Mouse (Mus musculus) testis, adult 2 months (tissue): ENCODE data around the gene Gm20388. TPM values are rescaled to one million over a fixed set of nuclear protein-coding genes. Genes with fewer than 3 reads are reported as not detected.

ENCODE experiments used
- H3K27ac ChIP-seq: fragments of 200-500 bp; 2 replicates; pipeline ENCODE4 v1.5.1; 2012; ENCODE audit warnings: low read depth, low read length; ENCODE audit not compliant: control insufficient read depth, insufficient read depth
- H3K27me3 ChIP-seq: fragments of 200-500 bp; 2 replicates; pipeline ENCODE4 v1.6.1; 2012; ENCODE audit warnings: mild to moderate bottlenecking, low read length, moderate library complexity; ENCODE audit not compliant: control insufficient read depth, insufficient read depth
- H3K36me3 ChIP-seq: fragments of 200-500 bp; 2 replicates; pipeline ENCODE4 v1.6.1; 2012; ENCODE audit warnings: mild to moderate bottlenecking, low read length; ENCODE audit not compliant: control insufficient read depth, insufficient read depth
- H3K4me1 ChIP-seq: fragments of 200-500 bp; 2 replicates; pipeline ENCODE4 v1.6.1; 2012; ENCODE audit warnings: low read length; ENCODE audit not compliant: control insufficient read depth, insufficient read depth
- H3K4me3 ChIP-seq: fragments of 200-500 bp; 2 replicates; pipeline ENCODE4 v1.5.1; 2012; ENCODE audit warnings: low read depth, mild to moderate bottlenecking, low read length, moderate library complexity, mixed read lengths; ENCODE audit not compliant: control insufficient read depth
- CTCF ChIP-seq: fragments of 200-500 bp; IDR thresholded peaks from 2 replicates; pipeline ENCODE4 v1.5.1; 2012; ENCODE audit warnings: low read depth, mild to moderate bottlenecking, inconsistent platforms, low read length, moderate library complexity; ENCODE audit not compliant: control insufficient read depth, insufficient read depth, insufficient replicate concordance
- POLR2A ChIP-seq: fragments of 200-500 bp; IDR thresholded peaks from 2 replicates; pipeline ENCODE4 v1.6.1; 2012; ENCODE audit warnings: low read depth, mild to moderate bottlenecking, inconsistent platforms, low read length, moderate library complexity; ENCODE audit not compliant: control insufficient read depth
- polyA plus RNA-seq: library from polyadenylated mRNA; depleted of rRNA; stranded (reverse); fragments of >200 nt; gene quantifications from 2 replicates; pipeline ENCODE4 v1.2.3, GENCODE M21; 2012

The Gm20388 gene
- polyA plus RNA-seq, 1 experiment, result 5.6 TPM

- peak overlapping the region; percentile 77 for H3K27ac ChIP-seq
- peaks cover 30% of the 10 kb centered on the region for H3K4me1 ChIP-seq
- no peak for TF ChIP-seq CTCF
- TF ChIP-seq POLR2A, result no peak; the same call in 1 of the 2 replicates
- peak overlapping the region; percentile 74 for H3K4me3 ChIP-seq
- no peaks in the 10 kb centered on the region for H3K36me3 ChIP-seq
- H3K27me3 ChIP-seq, result no peaks in the 10 kb centered on the region
Observed at GRCm38 (mm10) chr8:122564363-122565352, 2654.0 kb downstream of the Gm20388 start.

- Histone ChIP-seq H3K4me3 (no peak overlapping the region), H3K4me1 (peaks cover 30% of the 10 kb centered on the region), H3K36me3 (no peaks in the 10 kb centered on the region), H3K27ac (no peak overlapping the region; the same call in 1 of the 2 replicates), H3K27me3 (no peaks in the 10 kb centered on the region)
- no peak for TF ChIP-seq CTCF
Observed at GRCm38 (mm10) chr8:122566766-122567165, 2656.1 kb downstream of the Gm20388 start.

DNA sequence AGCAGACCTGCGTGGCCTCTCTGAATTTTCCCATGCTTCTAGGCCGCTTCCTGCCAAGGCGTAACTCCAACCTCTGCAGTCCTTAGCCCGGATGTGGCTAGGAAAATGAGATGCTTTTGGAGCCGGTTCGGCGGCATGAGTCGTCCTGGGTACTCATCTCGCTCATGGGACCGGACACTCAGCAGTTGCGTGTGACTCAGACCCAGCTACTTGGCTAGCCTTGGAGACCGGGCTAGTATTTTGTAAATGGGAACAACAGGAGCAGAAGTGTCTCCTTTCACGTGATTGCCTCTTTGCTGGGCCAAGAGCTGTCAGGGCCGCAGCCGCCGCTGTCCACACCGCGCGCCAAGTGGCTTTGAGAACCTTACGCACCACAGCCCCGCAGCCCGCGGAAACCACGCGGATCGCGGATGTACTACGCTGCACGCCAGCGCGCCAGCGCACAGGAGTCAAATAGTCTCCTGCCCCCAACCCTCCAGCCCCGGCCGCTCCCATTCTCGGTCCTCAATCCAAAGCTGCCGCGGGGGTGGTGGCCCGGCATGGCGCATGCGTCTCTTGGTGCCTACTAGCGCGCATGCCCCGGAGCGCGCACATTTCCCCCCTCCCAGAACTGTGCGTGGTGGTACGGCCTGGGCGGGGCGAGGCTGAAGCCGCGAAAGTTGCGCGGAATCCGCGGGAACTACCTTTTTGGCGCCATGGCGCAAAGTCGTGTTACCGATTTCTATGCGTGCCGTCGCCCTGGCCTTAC is 2656.9 kb downstream of the Gm20388 start, which contains the start of gene Cdt1:
Gene Cdt1, plus strand, starts transcription at position 655 of the 748 bp plus-strand sequence.
- no peaks in the 10 kb centered on the region for H3K27me3 ChIP-seq

GRCm38 (mm10) chr8:122568109-122568504 is 2657.5 kb downstream of the Gm20388 start:
- H3K36me3 ChIP-seq, result no peaks in the 10 kb centered on the region
- peak overlapping the region; percentile 90 for H3K4me3 ChIP-seq
- H3K4me1 ChIP-seq, result peaks cover 30% of the 10 kb centered on the region
- TF ChIP-seq CTCF (no peak), POLR2A (no peak)
- H3K27ac ChIP-seq, result peak overlapping the region; percentile 40; the same call in 1 of the 2 replicates
- H3K27me3 ChIP-seq, result no peaks in the 10 kb centered on the region

More for the DNA sequence above, 2656.9 kb downstream of the Gm20388 start, which contains the start of gene Cdt1:
- Histone ChIP-seq H3K27ac (peak within 1 kb of the TSS; percentile 51), H3K36me3 (no peaks in the 10 kb centered on the region), H3K4me1 (peaks cover 30% of the 10 kb centered on the region), H3K4me3 (peak within 1 kb of the TSS; percentile 90)
- TF ChIP-seq CTCF (no peak), POLR2A (no peak)

- no peaks in the 10 kb centered on the region for H3K27me3 ChIP-seq
- no peak overlapping the region for H3K27ac ChIP-seq
- no peak overlapping the region for H3K4me3 ChIP-seq
- H3K36me3 ChIP-seq, result no peaks in the 10 kb centered on the region
- H3K4me1 ChIP-seq, result peaks cover 30% of the 10 kb centered on the region
- no peak for TF ChIP-seq POLR2A
- TF ChIP-seq CTCF, result no peak
Observed at GRCm38 (mm10) chr8:122568881-122569309, 2658.3 kb downstream of the Gm20388 start.

DNA sequence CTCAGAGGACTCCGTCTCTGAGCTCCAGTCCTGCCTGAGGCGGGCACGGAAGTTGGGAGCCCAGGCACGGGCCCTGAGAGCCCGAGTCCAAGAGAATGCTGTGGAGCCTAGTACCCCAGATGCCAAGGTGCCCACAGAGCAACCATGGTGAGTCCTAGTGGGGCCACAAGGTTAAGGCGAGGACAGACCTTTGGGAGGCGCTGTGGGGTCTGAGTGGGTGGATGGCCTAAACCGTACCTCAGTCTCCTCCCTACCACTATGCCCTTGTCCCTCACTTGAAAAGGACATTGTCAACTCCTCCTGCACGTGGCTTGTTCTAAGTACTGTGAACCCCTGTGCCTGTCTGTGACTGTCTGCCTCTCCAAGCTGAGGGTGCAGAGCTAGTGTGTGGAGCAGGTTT is 2658.7 kb downstream of the Gm20388 start:
- no peak for TF ChIP-seq CTCF
- no peak for TF ChIP-seq POLR2A
- H3K4me1 ChIP-seq, result peaks cover 28% of the 10 kb centered on the region

DNA sequence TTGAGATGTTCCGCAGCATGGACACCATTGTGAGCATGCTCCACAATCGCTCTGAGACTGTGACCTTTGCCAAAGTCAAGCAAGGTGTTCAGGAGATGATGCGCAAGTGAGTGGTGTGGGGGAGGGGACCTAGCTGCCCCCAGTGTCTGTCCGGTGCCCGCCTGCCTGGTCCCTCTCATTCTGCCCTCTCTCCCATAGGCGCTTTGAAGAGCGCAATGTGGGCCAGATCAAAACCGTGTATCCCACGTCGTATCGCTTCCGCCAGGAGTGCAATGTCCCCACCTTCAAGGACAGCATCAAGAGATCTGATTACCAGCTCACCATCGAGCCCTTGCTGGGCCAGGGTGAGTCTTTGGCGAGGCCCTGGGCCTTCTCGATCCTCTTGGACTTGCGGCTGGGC is 2659.4 kb downstream of the Gm20388 start:
- Histone ChIP-seq H3K36me3 (no peaks in the 10 kb centered on the region), H3K27me3 (no peaks in the 10 kb centered on the region), H3K4me3 (no peak overlapping the region), H3K27ac (no peak overlapping the region), H3K4me1 (peaks cover 23% of the 10 kb centered on the region)
- TF ChIP-seq POLR2A (no peak), CTCF (no peak)

More for the DNA sequence above, 2658.7 kb downstream of the Gm20388 start:
- no peak overlapping the region for H3K27ac ChIP-seq
- no peaks in the 10 kb centered on the region for H3K27me3 ChIP-seq
- H3K36me3 ChIP-seq, result no peaks in the 10 kb centered on the region
- H3K4me3 ChIP-seq, result no peak overlapping the region
